Mouse (Mus musculus): ENCODE results near the gene Vat1l. TPM values are rescaled to one million over a fixed set of nuclear protein-coding genes. Genes with fewer than 3 reads are reported as not detected.

Vat1l gene
- polyA plus RNA-seq, 1 experiment from 2014 or later: 0.21 TPM

- DNase-seq (ENCODE audit: low read depth, low spot score): no peak
- ChIA-PET POLR2A (no interaction called here), CTCF (no interaction called here)
- H3K27me3 ChIP-seq: no peaks in the 10 kb centered on the region
- no peak for ATAC-seq
- in situ Hi-C loops (cut with MboI; ENCODE audit: low pct_unique_long_range_greater_than_20kb): no loop called here
- TF ChIP-seq CTCF (IDR thresholded peaks at IDR 0.05): no peak
Observed at GRCm38 (mm10) chr8:114346045-114346444, 140.6 kb downstream of the Vat1l start.

DNA sequence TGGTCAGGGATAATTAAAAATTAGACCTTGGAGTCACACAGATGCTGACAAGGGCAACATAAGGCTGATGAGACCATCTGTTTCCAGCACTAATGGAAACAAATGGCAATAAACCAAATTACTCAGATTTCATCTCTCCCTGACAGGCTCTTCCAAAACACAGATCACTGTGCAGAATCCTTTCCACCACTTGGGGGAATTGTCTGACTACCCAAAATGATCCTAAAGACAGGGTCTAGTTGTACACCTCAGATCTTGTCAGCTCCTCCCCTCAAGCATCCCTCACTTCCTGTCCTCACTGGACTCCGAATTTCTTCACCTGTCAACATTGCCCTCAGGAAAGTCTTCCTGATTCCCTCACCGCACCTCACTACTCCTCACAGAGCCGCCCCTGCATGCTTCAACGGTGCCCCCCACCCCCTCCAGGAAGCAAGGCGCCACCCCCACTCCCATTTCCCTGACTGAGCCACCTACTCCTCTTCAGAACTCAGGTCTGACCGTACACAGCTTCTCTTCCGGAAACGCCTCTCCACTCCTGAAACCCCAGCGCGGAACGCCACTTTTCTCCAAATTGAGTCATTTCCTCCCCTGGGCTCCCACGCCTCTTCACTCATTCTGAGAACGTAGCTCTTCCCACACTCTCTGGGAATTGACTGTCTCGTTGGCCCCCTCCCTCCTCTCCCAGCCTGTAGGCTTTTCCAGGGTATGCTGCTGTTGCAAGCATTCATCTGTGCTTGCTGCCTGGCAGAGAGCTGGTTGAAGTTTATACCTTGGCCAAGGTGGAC, 146.4 kb downstream of the Vat1l start:
- ChIA-PET POLR2A (interaction anchor here (0.6 kb wide), 1 partner anchor 1885 kb away, joined by 6 read pairs; no protein-coding TSS in a partner anchor), CTCF (no interaction called here)
- TF ChIP-seq CTCF (IDR thresholded peaks at IDR 0.05): no peak
- peaks cover 10% of the 10 kb centered on the region for H3K27me3 ChIP-seq
- ATAC-seq (no peak), DNase-seq (ENCODE audit: low read depth, low spot score) (no peak)
- in situ Hi-C loops (cut with MboI; ENCODE audit: low pct_unique_long_range_greater_than_20kb): no loop called here

DNA sequence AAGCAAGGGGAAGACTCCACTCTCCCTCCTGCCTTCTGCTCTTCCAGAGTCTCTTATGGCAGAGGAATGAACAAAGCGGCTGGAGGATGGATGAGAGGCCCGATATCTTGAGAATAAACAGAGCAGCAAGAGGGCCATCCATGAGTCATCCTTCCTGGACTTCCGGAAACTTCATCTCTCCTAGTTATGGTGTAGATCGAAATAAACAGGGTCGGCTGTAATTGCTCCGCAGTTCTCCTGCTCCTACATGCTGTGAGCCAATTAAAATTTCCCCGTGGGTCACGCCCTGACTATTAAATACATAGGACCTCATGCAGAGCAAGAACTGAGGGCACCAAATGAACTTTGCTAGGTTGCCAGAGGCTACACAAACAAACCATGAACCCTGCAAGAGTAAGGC, 155.1 kb downstream of the Vat1l start:
- no peak for TF ChIP-seq CTCF (IDR thresholded peaks at IDR 0.05)
- in situ Hi-C loops (cut with MboI; ENCODE audit: low pct_unique_long_range_greater_than_20kb): no loop called here
- DNase-seq (ENCODE audit: low read depth, low spot score) (no peak), ATAC-seq (no peak)
- CTCF ChIA-PET: no interaction called here
- H3K27me3 ChIP-seq: peaks cover 9% of the 10 kb centered on the region
- POLR2A ChIA-PET: no interaction called here

DNA sequence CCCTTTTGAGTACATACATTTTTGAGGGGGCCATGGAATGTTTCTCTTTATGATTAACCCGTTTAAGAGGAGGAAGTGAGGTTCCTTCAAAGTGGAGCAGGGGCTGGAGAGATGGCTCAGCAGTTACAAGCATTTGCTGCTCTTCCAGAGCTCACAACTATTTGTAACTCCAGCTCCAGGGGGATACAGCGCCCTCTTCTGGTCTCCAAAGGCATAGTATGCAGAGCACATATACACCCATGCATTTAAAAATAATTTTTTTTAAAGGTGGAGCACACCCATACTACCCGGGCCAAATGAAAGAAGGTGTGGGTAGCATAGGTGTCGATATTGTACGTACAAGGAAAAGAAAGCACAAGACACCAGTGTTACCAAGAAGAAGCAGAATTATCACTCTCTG, 157.8 kb downstream of the Vat1l start:
- DNase-seq (ENCODE audit: low read depth, low spot score): no peak

GRCm38 (mm10) chr8:114363656-114364055, 158.2 kb downstream of the Vat1l start:
- ChIA-PET POLR2A (no interaction called here), CTCF (no interaction called here)
- TF ChIP-seq CTCF (IDR thresholded peaks at IDR 0.05): no peak
- peaks cover 20% of the 10 kb centered on the region for H3K27me3 ChIP-seq
- no peak for DNase-seq (ENCODE audit: low read depth, low spot score)
- in situ Hi-C loops (cut with MboI; ENCODE audit: low pct_unique_long_range_greater_than_20kb): no loop called here
- ATAC-seq: no peak

More for the DNA sequence above, 157.8 kb downstream of the Vat1l start:
- no peak for ATAC-seq
- TF ChIP-seq CTCF (IDR thresholded peaks at IDR 0.05): no peak
- in situ Hi-C loops (cut with MboI; ENCODE audit: low pct_unique_long_range_greater_than_20kb): no loop called here
- CTCF ChIA-PET: no interaction called here
- peaks cover 18% of the 10 kb centered on the region for H3K27me3 ChIP-seq
- POLR2A ChIA-PET: no interaction called here

DNA sequence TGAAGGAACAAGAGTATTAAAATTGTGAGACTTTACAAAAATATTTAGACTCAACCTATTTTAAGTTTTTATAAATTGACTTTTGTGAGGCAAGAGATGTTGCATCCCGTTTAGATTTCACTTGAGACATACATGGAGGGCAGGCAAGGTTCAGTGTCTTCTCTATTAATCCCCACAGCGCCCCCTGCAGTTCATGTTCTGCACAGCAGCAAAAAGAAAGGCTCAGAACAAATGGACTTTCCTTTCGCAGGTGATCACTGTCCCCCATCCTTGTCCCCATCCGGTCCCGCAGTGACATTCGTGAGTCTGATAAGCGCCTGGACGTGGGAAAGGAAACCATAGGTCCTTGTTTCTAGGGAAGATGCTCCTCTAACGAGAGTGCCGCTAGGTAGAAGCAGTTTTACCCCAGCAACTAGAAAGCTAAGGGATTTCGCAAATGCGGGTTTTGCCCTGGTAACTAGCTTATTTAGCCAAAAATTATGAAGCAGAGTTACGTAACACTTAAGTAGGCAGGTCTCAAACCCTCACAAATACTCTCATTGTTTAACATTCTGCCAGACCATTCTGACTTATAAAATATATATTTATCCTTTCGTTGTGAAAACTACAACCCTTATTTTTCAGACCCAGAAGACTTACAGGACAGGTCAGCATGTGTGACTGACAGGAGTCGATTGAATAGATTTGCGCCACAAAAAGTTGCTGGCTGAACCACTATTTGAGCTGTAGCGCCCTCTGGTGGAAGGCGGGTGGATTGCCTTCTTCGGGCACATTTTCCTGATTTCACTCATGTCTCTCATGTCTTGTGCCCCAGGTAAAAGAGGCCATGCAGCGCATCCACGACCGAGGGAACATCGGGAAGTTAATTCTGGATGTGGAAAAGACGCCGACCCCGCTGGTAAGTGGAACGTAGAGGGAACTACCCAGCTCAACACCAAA, 163.9 kb downstream of the Vat1l start:
- ChIA-PET POLR2A (no interaction called here), CTCF (interaction anchor here (0.7 to 3.1 kb wide), 14 partner anchors 10 to 549 kb away, joined by 3 to 24 read pairs (median 4); no protein-coding TSS in a partner anchor)
- ATAC-seq (peak; percentile 52), DNase-seq (ENCODE audit: low read depth, low spot score) (no peak)
- in situ Hi-C loops (cut with MboI; ENCODE audit: low pct_unique_long_range_greater_than_20kb): loop anchor here (5.0 kb wide), 1 partner anchor 287 kb away; no protein-coding TSS in a partner anchor
- TF ChIP-seq CTCF (IDR thresholded peaks at IDR 0.05): peak; percentile 90
- H3K27me3 ChIP-seq: peaks cover 43% of the 10 kb centered on the region

DNA sequence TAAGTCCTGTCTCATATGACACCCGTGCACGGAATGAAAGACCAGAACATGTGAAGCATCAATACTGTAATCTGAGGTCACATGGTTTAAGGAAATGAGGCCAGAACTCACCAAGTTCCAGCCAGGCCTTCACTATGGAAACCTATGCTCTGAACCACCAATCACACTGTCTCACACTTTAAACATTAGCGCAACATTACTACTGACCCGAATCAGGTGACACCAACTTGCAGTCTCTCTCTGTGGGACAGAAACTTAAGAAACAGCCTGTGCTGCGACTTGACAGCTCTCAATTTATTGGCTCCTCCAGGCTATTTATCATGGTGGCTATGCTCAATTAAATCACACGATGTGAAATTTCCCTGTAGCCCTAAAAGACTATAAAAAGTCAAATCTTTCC, 169.0 kb downstream of the Vat1l start:
- DNase-seq (ENCODE audit: low read depth, low spot score) (no peak), ATAC-seq (no peak)
- CTCF ChIA-PET: interaction anchor here (1.1 kb wide), 1 partner anchor 11 kb away, joined by 4 read pairs; no protein-coding TSS in a partner anchor
- in situ Hi-C loops (cut with MboI; ENCODE audit: low pct_unique_long_range_greater_than_20kb): loop anchor here (10.0 kb wide), 1 partner anchor 720 kb away; no protein-coding TSS in a partner anchor
- POLR2A ChIA-PET: no interaction called here
- H3K27me3 ChIP-seq: peaks cover 35% of the 10 kb centered on the region
- no peak for TF ChIP-seq CTCF (IDR thresholded peaks at IDR 0.05)

- ChIA-PET POLR2A (interaction anchor here (0.5 kb wide), 1 partner anchor 283 kb away, joined by 3 read pairs; no protein-coding TSS in a partner anchor), CTCF (interaction anchor here (1.5 kb wide), 1 partner anchor 9 kb away, joined by 4 read pairs; no protein-coding TSS in a partner anchor)
- DNase-seq (ENCODE audit: low read depth, low spot score): no peak
Observed at GRCm38 (mm10) chr8:114384189-114384588, 178.8 kb downstream of the Vat1l start.

DNA sequence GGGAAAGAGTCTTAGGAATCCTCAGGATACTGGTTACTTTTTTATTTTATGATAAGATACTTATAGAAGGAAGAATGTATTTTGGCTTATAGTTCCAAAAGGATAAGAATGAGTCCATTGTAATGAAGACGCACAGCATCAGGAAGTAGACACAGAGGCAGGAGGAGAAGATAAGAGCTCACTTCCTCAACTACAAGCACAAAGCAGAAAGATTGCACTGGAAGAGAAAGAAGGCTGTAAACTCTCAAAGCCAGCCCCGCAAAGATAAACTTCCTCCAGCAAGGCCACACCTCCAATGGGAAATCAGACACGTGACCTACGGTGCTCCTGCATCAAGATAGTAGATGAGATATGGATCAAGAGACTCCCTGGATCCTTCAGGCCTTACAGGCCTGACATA, 182.1 kb downstream of the Vat1l start:
- ATAC-seq (no peak), DNase-seq (ENCODE audit: low read depth, low spot score) (no peak)
- in situ Hi-C loops (cut with MboI; ENCODE audit: low pct_unique_long_range_greater_than_20kb): no loop called here
- H3K27me3 ChIP-seq: peaks cover 5% of the 10 kb centered on the region
- POLR2A ChIA-PET: no interaction called here
- CTCF ChIA-PET: no interaction called here
- no peak for TF ChIP-seq CTCF (IDR thresholded peaks at IDR 0.05)

More at GRCm38 (mm10) chr8:114384189-114384588, 178.8 kb downstream of the Vat1l start:
- no peak for TF ChIP-seq CTCF (IDR thresholded peaks at IDR 0.05)
- in situ Hi-C loops (cut with MboI; ENCODE audit: low pct_unique_long_range_greater_than_20kb): no loop called here
- H3K27me3 ChIP-seq: peaks cover 9% of the 10 kb centered on the region
- ATAC-seq: no peak

DNA sequence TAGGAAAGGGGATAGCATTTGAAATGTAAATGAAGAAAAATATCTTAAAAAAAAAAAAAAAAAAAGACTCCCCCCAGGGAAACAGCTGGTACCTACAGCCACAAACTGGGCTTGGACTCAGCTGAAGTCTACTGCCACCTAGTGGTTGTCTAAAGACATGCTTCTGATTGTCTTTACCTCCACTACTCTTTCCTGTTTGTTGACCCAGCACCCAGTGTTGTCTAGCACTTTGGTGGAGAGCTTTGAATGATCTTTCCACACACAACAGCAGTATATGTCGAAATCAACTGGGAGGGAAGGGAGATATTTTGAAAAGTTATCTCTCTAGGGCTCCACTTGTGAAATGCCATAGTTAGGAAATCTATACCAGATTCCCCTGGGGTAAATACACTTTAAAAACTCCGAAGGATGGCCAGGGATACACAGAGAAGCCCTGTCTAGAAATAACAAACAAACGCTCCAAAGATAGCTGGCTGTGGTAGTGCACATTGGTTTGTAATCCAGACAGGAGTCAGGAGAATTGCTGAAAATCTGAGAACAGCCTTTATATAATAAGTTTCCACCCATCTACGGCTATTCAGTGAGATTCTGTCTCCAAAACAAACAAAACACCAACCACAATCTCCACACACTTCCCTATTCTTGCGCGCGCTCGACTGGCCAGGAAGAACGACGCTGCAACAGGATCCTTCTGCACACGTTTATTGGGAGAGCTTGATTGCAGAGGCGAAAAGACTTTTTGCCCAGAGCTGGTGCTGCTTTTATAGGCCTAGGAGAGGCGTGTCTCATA, 185.2 kb downstream of the Vat1l start:
- in situ Hi-C loops (cut with MboI; ENCODE audit: low pct_unique_long_range_greater_than_20kb): no loop called here
- POLR2A ChIA-PET: no interaction called here
- peak; percentile 59 for TF ChIP-seq CTCF (IDR thresholded peaks at IDR 0.05)
- DNase-seq (ENCODE audit: low read depth, low spot score): no peak
- CTCF ChIA-PET: interaction anchor here (1.0 to 1.3 kb wide), 5 partner anchors 8 to 51 kb away, joined by 3 to 4 read pairs (median 3); no protein-coding TSS in a partner anchor
- no peaks in the 10 kb centered on the region for H3K27me3 ChIP-seq
- ATAC-seq: no peak

All from Patski (cell line).